ENCODE assay signal across 15 mouse cellular contexts in the genomic region with DNA sequence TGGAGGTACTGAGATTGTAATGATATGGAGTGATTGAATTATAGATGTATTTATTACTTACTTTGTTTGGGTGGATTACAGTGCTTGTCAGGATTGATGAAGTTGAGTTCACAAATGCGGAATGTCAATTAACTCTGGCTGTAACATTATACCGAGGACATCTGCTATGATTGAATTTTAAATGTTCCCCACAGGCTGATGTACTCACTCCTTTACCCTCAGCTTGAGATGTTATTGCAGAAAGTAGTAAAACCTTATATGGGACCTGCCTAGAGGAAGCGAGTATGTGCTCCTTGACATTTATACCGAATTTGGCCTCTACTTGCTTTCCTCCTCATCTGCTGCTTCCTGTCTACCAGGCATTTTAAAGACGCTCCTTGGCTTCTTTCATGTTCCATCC.
"Had no signal": no experiment of that assay in that cellular context is flagged by ENCODE, and none has a peak within 500 bp of the region (broad histone marks: within the 10 kb centered on the region; RNA-seq: fewer than 3 reads in every experiment).

No protein-coding gene starts in this region.

- H3K27ac ChIP-seq: left cerebral cortex, adult 2 months; limb, embryonic 10.5 days; liver, embryonic 15.5 days; lung, embryonic 15.5 days; macrophage; midbrain, embryonic 12.5 days; neural tube, embryonic 13.5 days had no signal

- H3K9ac ChIP-seq: liver, embryonic 15.5 days; lung, embryonic 15.5 days; midbrain, embryonic 12.5 days; neural tube, embryonic 13.5 days had no signal

- H3K4me3 ChIP-seq: left cerebral cortex, adult 2 months; limb, embryonic 10.5 days; liver, embryonic 15.5 days; lung, embryonic 15.5 days; midbrain, embryonic 12.5 days; neural tube, embryonic 13.5 days had no signal

- ATAC-seq: midbrain, embryonic 16.5 days had no signal

- H3K4me1 ChIP-seq: liver, embryonic 15.5 days; midbrain, embryonic 12.5 days; neural tube, embryonic 13.5 days had no signal

- DNase-seq: kidney, postnatal 14 days; lung, postnatal 14 days; retina, postnatal 1 day; right cerebral cortex, postnatal 4 days; spleen, adult 18-20 months; thymus, postnatal 36 days had no signal

- H3K4me2 ChIP-seq: liver, embryonic 11.5 days; liver, embryonic 15.5 days; lung, embryonic 15.5 days; midbrain, embryonic 12.5 days; neural tube, embryonic 13.5 days had no signal

- H3K9me3 ChIP-seq: limb, embryonic 10.5 days; liver, embryonic 15.5 days; lung, embryonic 15.5 days; midbrain, embryonic 12.5 days; neural tube, embryonic 13.5 days had no signal

- H3K36me3 ChIP-seq: limb, embryonic 10.5 days; liver, embryonic 15.5 days; lung, embryonic 15.5 days; midbrain, embryonic 12.5 days; neural tube, embryonic 13.5 days had no signal

- H3K27me3 ChIP-seq: liver, embryonic 15.5 days; lung, embryonic 15.5 days; midbrain, embryonic 12.5 days; neural tube, embryonic 13.5 days had no signal
